Mouse (Mus musculus): ENCODE results near the gene Prokr1.

GRCm38 (mm10) chr6:87582456-87582855, 8.1 kb downstream of the Prokr1 start:
- TF ChIP-seq CTCF (IDR thresholded peaks at IDR 0.05; ENCODE audit: control insufficient read depth, insufficient read depth, insufficient read length) (no peak), MAX (IDR thresholded peaks at IDR 0.05) (no peak), MYOG (IDR thresholded peaks at IDR 0.05; ENCODE audit: control insufficient read depth, extremely low read depth, insufficient read length) (no peak)

Measured in C2C12 (cell line).